Mouse (Mus musculus) brain, adult 2 months (tissue): ENCODE data around the gene Mlh1.

Experiments used
- DNase-seq: peaks from one replicate; pipeline ENCODE4 v3.0.0; 2011; ENCODE audit warnings: low read depth, low spot score

Gene Mlh1

DNA sequence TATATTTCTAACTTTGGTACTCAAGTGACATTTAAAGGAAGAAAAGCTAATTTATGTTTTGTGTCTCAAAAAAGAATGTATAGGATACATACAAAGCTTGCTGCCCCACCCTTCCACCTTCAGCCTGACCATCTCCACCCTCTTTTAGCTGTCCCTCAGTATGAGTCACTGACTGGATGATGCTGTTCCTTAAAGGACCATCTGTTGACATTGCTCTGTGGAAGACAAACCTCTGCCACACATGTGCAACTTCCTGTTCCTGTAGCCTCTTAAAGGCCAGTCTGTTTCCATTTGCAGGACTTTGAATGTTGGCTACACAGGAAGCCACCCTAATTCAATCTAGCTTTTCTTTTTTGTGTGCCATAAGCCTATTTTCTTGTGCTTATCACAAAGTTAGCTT, 55.2 kb downstream of the Mlh1 start:
- DNase-seq, result peak; percentile 11

DNA sequence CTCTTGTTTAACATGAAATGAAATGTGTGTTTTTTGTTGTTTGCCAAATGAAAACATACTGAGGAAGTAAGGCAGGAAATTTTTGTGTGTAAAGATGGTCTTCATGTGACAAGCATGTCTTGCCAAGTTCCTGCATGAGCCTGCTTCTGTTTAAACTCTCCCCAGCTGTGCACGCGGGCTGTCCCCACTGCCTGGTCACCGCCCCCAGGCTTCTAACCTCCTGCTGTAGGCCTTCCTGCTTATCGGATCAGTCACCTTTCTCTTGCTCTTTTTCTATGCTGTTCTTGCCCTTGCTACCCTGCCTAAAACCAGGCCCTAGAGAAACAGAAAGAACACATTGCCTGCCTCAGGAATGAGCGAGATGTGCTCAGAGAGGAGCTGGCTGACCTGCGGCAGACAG, 58.1 kb downstream of the Mlh1 start:
- peak; percentile 14 for DNase-seq

DNA sequence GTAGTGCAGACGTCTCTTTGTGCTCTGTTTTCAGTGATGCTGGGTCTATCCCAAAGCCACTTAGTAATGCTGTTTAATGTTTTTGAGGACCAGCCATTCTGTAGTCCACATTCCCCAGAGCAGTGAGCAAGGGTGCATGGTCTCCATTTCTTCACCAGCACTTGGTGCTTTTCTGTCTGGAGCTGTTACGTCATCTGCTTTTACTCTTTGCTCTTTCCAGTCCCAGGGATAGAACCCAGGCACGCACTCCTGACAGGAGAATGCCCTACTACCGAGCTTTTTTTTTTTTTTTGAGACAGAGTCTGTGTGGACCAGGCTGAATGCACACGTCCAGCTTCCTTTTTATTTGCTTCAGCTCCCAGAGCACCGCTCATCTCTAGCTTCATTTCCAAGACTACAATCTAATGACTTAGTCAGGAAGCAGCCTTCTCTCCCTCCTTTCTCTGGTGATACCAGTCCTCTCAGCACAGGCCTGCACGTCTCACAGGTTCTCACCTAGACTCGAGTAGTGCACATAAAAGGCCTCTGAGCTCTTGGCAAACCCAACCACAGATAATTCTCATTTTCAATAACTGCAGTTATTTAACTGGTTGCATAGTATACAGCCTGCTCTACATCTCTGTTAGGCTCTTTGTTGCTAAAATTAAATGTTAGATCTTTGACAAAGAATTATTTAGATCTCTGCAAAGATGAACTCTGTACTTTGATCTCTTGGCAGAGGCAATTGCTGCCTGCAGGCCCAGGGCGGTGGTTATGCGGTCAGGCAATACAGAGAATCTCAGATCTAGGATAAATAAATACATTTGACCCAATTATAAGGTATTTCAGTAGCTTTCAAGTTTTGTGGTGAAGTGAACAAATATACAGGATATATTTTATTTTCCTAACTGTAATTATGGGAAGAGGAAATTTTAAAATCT, 60.2 kb downstream of the Mlh1 start:
- no peak for DNase-seq

DNA sequence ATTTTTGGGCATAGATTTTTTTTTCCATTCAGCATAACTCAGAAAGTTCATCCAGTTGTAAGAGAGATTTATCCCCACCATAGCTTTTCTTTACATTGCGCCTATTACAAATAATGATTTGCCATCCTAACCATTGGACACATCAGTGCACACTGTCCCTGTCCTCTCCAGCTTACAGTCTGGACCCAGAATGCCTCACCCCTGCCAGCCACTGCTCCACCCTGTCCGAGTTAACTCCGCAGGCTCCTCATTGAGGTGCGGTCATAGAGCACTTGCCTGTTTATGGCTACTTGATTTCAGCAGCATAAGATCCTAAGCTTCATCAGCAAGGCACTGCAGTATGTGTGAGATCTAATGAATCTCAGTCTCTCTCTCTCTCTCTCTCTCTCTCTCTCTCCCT, 61.2 kb downstream of the Mlh1 start:
- DNase-seq, result no peak

DNA sequence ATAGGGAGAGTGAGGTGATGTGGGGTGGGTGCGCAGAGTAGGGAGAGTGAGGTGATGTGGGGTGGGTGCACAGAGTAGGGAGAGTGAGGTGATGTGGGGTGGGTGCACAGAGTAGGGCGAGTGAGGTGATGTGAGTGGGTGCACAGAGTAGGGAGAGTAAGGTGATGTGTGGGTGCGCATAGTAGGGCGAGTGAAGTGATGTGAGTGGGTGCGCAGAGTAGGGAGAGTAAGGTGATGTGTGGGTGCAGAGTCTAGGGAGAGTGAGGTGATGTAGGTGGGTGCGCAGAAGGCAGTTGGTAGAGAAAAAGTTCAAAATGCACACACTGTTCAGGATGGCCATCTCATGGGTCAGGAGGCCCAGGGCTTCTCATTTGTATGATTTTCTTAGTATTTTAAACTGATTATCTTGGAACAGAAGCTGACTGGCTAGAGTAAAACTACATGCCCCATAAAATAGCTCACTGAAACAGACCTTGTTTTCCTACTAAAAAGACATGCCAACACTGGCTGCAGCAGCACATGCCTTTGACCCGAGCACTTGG, 62.4 kb downstream of the Mlh1 start:
- no peak for DNase-seq

DNA sequence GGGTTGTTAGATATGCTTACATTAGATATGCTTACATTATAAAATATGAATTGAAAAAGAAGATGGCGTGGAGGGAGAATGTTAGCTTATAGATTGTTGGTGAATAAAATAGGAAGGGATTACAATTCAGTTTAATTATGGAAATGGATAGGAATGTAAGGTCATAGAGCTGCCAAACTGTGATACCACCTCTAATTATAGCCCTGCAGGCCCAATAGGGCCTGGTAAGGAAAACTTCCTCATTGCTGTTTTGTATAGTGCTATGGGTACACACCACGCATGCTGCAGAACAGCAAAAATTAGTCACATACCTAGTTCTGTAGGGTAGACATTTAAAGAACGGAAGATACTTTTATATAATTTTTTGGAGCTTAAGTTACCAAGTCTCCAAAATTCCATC, 63.4 kb downstream of the Mlh1 start:
- DNase-seq, result peak; percentile 16

DNA sequence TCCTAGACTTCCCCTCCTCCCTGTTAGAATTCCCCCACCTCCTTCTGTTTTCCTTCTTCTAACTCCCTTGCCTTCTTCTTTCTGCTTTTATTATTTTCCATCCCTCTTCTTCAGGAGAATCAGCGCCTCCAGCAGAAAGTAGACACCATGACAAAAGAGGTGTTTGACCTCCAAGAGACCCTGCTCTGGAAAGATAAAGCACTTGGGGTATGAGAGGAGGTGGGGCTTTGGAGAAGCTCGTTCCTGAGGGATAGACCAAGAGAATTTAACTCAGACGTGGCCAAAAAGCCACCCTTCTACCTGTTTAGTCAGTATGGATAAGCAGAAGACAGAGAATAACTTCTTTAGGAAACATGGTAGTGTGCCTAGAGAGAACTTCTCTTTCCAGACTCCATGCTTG, 63.9 kb downstream of the Mlh1 start:
- DNase-seq, result no peak

DNA sequence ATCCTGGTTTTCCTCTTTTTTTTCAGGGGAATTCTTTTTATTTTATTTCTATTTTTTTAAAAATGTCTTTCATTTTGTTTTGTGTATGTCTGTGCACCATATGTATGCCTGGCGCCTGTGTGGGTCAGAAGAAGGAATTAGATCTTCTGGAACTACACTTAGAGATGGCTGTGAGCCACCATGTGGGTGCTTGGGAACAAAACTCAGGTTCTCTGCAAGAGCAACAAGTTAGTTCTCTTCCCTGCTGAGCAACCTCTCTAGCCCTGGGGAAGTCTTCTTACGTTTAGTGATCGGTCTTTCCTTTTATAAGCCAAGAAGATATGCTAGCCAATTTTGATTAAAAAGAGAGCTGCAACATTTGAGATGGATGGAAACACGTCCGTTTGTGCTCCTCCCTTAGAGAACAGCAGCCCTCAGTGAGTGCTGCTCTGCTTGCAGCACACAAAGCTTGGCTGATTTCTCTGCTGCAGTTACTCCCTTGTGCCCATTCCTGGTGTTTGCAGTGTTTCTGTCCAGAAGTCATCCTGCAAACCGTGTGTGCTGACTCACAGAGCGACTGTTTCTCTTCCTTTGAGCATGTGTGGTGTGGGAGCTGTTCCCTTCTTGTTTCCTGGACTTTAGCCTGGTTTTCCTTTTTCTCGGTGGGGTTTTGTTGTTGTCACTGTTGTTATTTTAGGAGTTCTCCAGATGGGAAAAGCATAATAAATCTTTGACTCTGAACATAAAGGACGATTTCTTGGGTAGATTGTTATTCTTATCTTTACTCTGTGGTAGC, 66.8 kb downstream of the Mlh1 start:
- DNase-seq, result peak; percentile 92

DNA sequence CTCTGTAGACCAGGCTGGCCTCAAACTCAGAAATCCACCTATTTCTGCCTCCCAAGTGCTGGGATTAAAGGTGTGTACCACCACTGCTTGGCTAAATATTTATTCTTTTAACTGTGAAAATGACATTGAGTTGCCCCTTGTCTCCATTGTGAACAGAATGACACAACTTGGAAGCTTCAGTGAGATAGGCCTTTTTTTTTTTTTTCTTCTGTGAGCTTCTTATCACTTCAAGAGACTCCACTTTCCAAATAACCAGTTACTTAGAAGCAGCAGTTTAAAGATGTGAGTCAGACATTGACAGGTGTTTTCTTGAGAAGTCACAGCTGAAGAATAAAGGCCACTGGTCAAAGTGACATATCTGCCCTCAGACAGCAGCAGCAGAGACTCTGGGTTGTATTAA, 71.4 kb downstream of the Mlh1 start:
- no peak for DNase-seq

DNA sequence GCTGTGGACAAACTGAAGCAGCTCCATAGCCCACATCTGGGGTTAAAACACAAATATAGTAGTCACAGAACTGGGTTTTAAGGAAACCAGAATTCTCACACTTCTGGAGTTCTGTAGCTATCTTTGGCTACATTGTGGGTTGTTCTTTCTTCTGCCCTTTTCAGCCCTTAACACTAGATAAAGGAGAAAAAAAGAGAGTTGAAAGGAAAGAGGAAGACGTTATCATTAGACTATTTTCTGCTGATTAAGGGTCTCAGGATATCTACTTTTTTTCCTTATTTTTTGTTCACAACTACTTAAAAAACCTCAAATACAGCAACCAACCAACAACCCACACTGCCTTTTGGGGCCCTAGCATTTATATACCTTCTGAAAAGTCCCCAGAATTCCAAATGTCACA, 73.3 kb downstream of the Mlh1 start:
- DNase-seq, result peak; percentile 19

DNA sequence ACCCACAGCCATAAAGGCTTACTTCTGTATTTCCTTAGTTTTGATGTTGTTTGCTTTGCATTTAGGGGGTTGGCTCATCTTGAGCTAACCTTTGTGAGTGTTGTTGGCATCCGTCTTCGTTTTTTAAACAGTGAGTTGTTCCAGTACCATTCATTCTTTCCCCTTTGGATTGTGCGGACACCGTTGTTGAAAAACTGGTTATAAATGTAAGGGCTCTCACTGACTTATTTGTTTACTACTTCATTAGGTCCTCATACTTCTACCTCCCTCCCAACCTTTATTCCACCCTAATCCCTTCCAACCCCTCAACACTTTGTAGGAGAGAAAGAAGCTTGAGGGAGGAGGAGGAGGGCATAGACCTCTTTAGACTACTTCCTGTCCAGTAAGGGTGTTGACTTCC, 73.9 kb downstream of the Mlh1 start:
- DNase-seq, result no peak

DNA sequence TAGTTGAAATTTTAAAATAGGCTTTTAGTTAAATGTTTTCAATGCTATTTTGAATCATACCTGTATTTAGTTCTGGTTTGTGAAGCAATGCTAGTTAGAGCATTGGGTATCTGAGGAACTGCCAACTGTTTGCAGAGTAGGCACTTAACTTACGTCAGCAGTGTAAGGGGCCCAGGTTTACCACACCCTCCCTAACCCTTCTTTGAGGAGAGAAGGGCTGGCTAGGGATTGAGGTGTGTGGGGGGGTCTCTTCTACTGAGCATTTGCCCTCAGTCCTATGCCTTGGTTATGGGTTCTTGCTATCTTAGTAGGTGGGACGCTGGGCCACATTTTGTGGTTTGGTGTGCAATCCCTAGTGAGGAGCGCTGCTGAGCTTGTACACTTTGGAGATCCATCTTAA, 74.5 kb downstream of the Mlh1 start:
- no peak for DNase-seq

DNA sequence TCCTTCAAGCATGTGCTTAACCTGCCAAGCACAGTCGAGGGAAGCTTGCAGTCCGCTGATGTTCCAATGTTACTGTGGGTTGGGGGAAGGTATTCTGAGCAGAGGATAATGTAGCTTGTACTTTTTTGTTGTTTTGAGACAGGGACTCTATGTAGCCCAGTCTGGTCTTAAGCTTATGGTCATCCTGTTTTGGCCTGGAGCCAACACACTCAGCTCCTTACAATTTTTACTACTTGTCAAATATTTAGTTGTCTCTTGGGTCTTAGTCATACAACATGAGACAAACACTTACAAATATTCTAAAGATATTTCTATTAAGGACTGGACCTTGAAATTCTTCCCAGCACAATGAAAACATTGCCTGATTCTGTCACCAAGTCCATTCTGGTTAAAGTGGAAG, 78.4 kb downstream of the Mlh1 start:
- DNase-seq, result no peak

DNA sequence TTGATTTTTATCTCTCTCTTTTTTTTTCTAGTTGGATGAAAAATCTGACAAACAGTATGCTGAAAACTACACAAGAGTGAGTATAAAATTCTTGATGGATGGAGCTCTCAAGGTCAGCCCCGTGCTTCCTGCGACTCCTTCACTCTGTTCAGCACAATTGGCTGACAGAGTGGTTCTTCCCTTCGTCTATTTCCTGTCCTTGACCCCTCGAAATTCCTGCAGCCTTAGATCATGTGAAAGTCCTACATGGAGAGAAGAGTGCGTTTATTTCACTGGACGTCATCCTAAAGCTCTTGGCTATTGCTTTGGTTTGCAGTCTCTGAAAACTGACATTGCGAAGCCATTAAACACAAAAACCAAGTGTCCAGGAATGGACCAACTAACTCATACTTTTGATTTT, 82.9 kb downstream of the Mlh1 start:
- DNase-seq, result no peak

DNA sequence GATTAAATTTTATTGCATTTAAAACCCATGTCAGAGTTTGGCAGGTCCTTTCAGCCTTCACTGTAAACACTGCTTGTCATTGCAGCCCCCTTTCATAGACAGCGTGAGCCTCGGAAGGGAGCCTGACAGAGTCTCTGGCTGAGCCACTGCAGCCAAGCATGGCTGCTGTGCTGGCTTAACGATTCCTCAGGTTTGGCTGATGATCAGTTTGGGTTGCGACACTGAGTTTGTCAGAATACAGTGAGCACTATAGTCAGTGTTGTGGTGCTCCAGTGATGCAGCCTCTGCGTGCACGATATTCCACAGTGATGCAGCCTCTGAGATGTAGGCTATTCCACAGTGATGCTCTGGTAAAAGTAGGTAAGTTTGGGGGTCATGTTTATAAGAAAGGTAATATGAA, 84.7 kb downstream of the Mlh1 start:
- no peak for DNase-seq

DNA sequence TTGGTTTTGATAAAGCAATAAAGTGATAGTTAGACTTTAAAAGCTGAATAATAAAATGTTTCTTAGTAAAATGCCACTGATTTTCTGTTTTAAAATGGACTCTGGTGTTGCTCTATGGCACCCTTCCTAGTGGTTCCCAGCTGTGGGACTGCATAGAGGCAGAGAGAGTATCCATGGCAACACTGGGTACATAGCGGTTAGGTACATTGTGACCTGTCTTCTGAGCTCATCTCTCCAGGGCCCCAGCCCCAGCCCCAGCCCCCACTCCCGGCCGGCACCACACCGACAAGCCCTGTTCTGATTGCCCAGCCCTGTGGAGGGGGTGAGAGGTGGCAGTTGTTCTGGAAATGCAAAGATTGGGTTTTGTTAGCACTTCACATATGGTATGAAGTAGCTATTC, 86.7 kb downstream of the Mlh1 start:
- peak; percentile 65 for DNase-seq

DNA sequence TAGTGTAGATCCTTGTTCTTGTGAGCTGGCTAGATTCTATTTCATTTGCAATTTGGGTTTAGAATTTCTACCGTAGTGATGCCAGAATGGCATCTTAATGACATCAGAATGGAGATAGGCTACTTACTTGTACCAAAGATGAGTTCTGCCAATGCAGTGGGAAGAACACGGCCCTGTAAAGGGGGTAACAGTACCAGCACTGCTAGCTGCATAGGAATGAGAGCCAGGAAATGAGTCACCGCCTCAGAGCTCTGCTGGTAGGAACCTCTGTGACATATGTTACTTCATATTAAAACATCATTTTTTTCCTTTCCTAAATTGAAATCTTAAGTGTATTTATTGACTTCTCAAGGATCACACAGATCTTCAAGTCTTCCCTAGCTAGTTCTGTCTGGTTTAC, 89.4 kb downstream of the Mlh1 start:
- DNase-seq, result peak; percentile 91

DNA sequence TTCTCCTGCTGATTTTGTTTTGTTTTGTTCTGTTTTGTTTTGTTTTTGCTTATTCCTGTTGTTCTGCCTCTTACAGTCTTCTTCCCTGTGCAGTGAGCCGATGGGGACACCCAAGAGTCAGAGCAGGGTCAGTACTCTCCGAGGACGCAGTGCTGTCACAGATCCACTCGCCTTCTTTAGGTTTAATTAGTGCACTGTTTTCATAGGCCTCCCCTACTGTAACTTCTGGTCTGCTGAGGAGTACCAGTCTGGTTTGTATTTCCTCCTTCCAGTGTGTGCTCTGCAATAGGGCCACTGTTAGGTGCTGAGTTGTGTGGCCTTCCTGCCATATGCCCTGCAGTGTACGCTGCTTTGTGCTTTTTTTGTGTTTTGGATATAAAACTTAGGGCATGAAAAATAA, 92.6 kb downstream of the Mlh1 start:
- DNase-seq, result no peak
